Mouse (Mus musculus) cerebellum, postnatal 14 days (tissue): ENCODE data around the gene Alg1.
"Not testable (repeated sequence)": the region's sequence is repeated elsewhere in the genome, so short reads cannot be mapped to it uniquely, and the experiment has no call there.

Experiments used
- DNase-seq, 2 experiments: peaks; one replicate each; pipeline ENCODE4 v3.0.0; 2021; ENCODE audit warnings: mixed read lengths in 2 of 2

The Alg1 gene

GRCm38 (mm10) chr16:5233418-5234313, at the start of gene Alg1:
Alg1 (plus strand) TSS chr16:5233621.
- DNase-seq = peak; percentile 96 to 97

- peak; percentile 28 to 31 for DNase-seq
Observed at GRCm38 (mm10) chr16:5184101-5184500, 49.3 kb upstream of the Alg1 start.

GRCm38 (mm10) chr16:5184956-5185355, 48.5 kb upstream of the Alg1 start:
- peak; percentile 71 to 75 for DNase-seq

- peak; percentile 28 to 41 for DNase-seq
Observed at GRCm38 (mm10) chr16:5185691-5186090, 47.7 kb upstream of the Alg1 start.

GRCm38 (mm10) chr16:5186234-5186633, 47.2 kb upstream of the Alg1 start:
- DNase-seq = peak; percentile 58 to 73

GRCm38 (mm10) chr16:5195080-5195479, 38.3 kb upstream of the Alg1 start:
- peak; percentile 79 to 85 for DNase-seq

- DNase-seq = peak; percentile 67 to 69
Observed at GRCm38 (mm10) chr16:5202681-5203080, 30.7 kb upstream of the Alg1 start.

GRCm38 (mm10) chr16:5203200-5203599, 30.2 kb upstream of the Alg1 start:
- DNase-seq = no peak

GRCm38 (mm10) chr16:5203668-5204433, 29.6 kb upstream of the Alg1 start, which contains the start of gene Nagpa:
Nagpa (minus strand) TSS chr16:5204012.
- peak; percentile 87 to 88 for DNase-seq

GRCm38 (mm10) chr16:5205431-5205970, 27.9 kb upstream of the Alg1 start:
- no peak for DNase-seq

- no peak for DNase-seq
Observed at GRCm38 (mm10) chr16:5206051-5206450, 27.4 kb upstream of the Alg1 start.

- DNase-seq = no peak
Observed at GRCm38 (mm10) chr16:5210365-5210764, 23.1 kb upstream of the Alg1 start.

GRCm38 (mm10) chr16:5212150-5212549, 21.3 kb upstream of the Alg1 start:
- DNase-seq = no peak

GRCm38 (mm10) chr16:5214126-5214525, 19.3 kb upstream of the Alg1 start:
- DNase-seq = no peak

- no peak for DNase-seq
Observed at GRCm38 (mm10) chr16:5216686-5217085, 16.7 kb upstream of the Alg1 start.

GRCm38 (mm10) chr16:5217341-5218133, 15.9 kb upstream of the Alg1 start:
- DNase-seq = no peak

GRCm38 (mm10) chr16:5221403-5221802, 12.0 kb upstream of the Alg1 start:
- DNase-seq = no peak

GRCm38 (mm10) chr16:5222140-5222539, 11.3 kb upstream of the Alg1 start, which contains the start of gene AU021092:
AU021092 (minus strand) TSS chr16:5222299.
- DNase-seq = no peak

GRCm38 (mm10) chr16:5226534-5226933, 6.9 kb upstream of the Alg1 start:
- DNase-seq = not testable (repeated sequence)

- DNase-seq = not testable (repeated sequence)
Observed at GRCm38 (mm10) chr16:5227501-5227900, 5.9 kb upstream of the Alg1 start.

GRCm38 (mm10) chr16:5228103-5228502, 5.3 kb upstream of the Alg1 start:
- not testable (repeated sequence) for DNase-seq

- DNase-seq = no peak
Observed at GRCm38 (mm10) chr16:5232982-5233381, 439 bp upstream of the Alg1 start.
